Mouse (Mus musculus) midbrain, postnatal 0 days (tissue): ENCODE data around the gene Nob1. TPM values are rescaled to one million over a fixed set of nuclear protein-coding genes. Genes with fewer than 3 reads are reported as not detected.

Experiments
- ATAC-seq: fragments of 200-750 bp; cut with Nextera tagmentation; 2 replicates; pipeline ENCODE4 v1.8.0; 2017; ENCODE audit warnings: moderate number of reproducible peaks, mild to moderate bottlenecking, moderate TSS enrichment, moderate library complexity; ENCODE audit not compliant: low FRiP score
- DNase-seq: peaks from one replicate; pipeline ENCODE4 v3.0.0-alpha.2; 2015; ENCODE audit warnings: low spot score
- H3K27ac ChIP-seq: fragments of 300-500 bp; sonication (generic); 2 replicates; pipeline ENCODE4 v1.5.1; 2014; ENCODE audit warnings: low read depth, mild to moderate bottlenecking, low read length, mixed read lengths
- H3K27me3 ChIP-seq: fragments of 300-500 bp; sonication (generic); 2 replicates; pipeline ENCODE4 v1.6.1; 2014; ENCODE audit warnings: low read length, control low read depth, mixed read lengths; ENCODE audit not compliant: insufficient read depth
- H3K36me3 ChIP-seq: fragments of 300-500 bp; sonication (generic); 2 replicates; pipeline ENCODE4 v1.6.1; 2014; ENCODE audit warnings: low read length, control low read depth, mixed read lengths; ENCODE audit not compliant: insufficient read depth
- H3K4me1 ChIP-seq: fragments of 300-500 bp; sonication (generic); 2 replicates; pipeline ENCODE4 v1.6.1; 2014; ENCODE audit warnings: mild to moderate bottlenecking, control low read depth, antibody characterized with exemption, low read length, mixed read lengths; ENCODE audit not compliant: insufficient read depth
- H3K4me2 ChIP-seq: fragments of 300-500 bp; sonication (generic); 2 replicates; pipeline ENCODE4 v1.6.1; 2014; ENCODE audit warnings: low read depth, mild to moderate bottlenecking, low read length, mixed read lengths; ENCODE audit not compliant: poor library complexity, severe bottlenecking
- H3K4me3 ChIP-seq: fragments of 300-500 bp; sonication (generic); 2 replicates; pipeline ENCODE4 v1.5.1; 2014; ENCODE audit warnings: low read depth, mild to moderate bottlenecking, low read length, moderate library complexity
- H3K9ac ChIP-seq: fragments of 300-500 bp; sonication (generic); replicated peaks from 2 replicates; pipeline ENCODE4 v1.6.1; 2014; ENCODE audit warnings: mild to moderate bottlenecking, low read length, moderate library complexity, mixed read lengths; ENCODE audit not compliant: poor library complexity, severe bottlenecking
- H3K9me3 ChIP-seq: fragments of 300-500 bp; sonication (generic); 2 replicates; pipeline ENCODE4 v1.6.1; 2016; ENCODE audit warnings: low read length, control low read depth
- CTCF ChIP-seq: IDR thresholded peaks from 2 replicates; pipeline ENCODE4 v1.5.1; 2016; ENCODE audit warnings: antibody characterized with exemption, mild to moderate bottlenecking
- WGBS: fragments of 180-500 bp; shearing (Covaris S2); extraction: QIAGEN DNeasy Blood & Tissue Kit; methylation state at CpG from one replicate; pipeline ENCODE4 v1.1.7; 2014; 5-methylcytosine and 5-hydroxymethylcytosine counted together
- polyA plus RNA-seq: library from polyadenylated mRNA; unstranded; fragments of >200 nt; fragmentation: Nextera tagmentation; extraction: Ambion mirVana; gene quantifications from 2 replicates; pipeline ENCODE4 v1.2.1, GENCODE M21; 2015
- total RNA-seq: library from RNA; depleted of rRNA; stranded (reverse); fragments of >200 nt; gene quantifications from 2 replicates; pipeline ENCODE4 v1.2.3, GENCODE M21; 2014

Gene Nob1
- total and polyA plus RNA-seq, 2 experiments from 2014 or later = 19.5 to 52.7 TPM

DNA sequence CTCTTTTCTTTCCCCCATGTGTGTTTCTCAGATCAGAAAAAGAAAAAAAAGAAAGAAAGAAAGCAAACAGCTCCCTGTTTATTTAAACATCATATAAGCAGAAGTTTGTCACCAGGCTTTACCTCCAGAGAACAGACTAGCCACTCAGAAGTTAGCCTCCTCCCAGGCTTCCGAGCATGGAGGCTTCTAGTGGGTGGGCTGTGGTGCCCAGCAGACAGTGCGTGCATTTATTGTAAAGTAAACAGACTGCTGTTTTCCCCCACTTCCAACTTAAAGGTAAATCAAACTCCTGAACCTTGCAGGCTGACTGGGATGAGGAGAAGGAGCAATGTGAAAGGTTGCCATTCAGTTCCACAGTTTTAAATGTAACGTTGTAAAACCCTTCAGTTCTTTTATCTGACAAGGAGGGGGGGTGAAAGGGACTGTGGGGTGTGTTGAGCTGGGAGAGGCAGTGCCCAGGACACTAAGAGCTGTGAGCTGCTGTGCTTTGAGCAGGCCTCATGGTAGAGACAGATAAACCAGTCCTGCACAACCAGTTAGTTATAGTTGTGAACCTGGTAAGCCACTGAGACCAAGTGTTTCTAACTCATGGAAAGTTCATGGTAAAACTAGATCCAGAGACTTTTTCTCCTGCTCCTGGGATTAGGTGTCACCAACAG is 40.6 kb upstream of the Nob1 start:
- H3K4me1 ChIP-seq = no peaks in the 10 kb centered on the region
- TF ChIP-seq CTCF = no peak
- H3K9me3 ChIP-seq = no peaks in the 10 kb centered on the region
- DNase-seq = no peak
- no peak overlapping the region for H3K9ac ChIP-seq
- 70% methylated on average over 3 of the region's 3 CpGs for WGBS
- H3K4me2 ChIP-seq = no peak overlapping the region
- H3K4me3 ChIP-seq = no peak overlapping the region
- H3K27me3 ChIP-seq = no peaks in the 10 kb centered on the region
- no peak for ATAC-seq
- peaks cover 33% of the 10 kb centered on the region for H3K36me3 ChIP-seq
- no peak overlapping the region for H3K27ac ChIP-seq

DNA sequence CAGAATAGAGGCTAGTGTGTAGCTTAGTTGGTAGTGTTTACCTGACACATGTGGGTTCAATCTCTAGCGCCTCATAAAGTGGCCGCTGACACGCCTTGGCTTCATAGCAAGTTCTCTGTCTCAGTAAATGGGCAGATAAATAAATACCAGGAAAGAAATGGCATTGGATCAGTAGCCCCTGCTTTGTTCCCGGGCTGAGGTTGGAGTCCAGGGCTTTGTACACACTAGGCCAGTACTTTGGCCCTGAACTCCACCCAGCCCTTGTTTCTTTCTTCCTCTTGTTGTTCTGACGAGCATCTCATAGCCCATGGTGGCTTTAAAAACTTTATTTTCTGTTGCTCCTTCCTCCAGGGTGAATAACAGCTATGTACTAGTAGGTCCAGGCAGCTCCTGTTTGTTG is 37.6 kb upstream of the Nob1 start:
- H3K4me1 ChIP-seq = no peaks in the 10 kb centered on the region
- WGBS = 96% methylated on average over 5 of the region's 5 CpGs
- no peak overlapping the region for H3K9ac ChIP-seq
- H3K36me3 ChIP-seq = peaks cover 39% of the 10 kb centered on the region
- H3K4me3 ChIP-seq = no peak overlapping the region
- ATAC-seq = no peak
- H3K4me2 ChIP-seq = no peak overlapping the region
- H3K9me3 ChIP-seq = no peaks in the 10 kb centered on the region
- TF ChIP-seq CTCF = no peak
- no peak overlapping the region for H3K27ac ChIP-seq
- H3K27me3 ChIP-seq = no peaks in the 10 kb centered on the region
- no peak for DNase-seq

DNA sequence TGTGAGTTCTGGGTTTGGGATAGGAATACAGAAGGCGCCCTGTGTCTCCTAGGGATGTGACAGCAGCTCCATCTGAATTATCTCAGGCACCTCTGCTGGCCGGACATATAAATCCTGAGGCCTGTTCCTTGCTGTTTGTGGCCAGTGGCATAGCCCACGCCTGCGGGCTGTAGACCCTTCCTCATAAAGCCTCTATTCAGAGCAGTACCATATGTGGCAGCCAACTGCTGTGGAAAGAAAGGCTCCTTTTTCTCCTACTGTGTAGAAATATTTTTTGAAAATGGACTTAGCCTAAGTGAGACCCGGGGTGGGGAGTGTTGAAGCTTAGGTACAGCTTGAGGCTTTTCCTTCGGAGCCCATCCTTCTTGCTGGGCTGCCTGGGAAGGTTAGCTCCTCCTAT is 33.4 kb upstream of the Nob1 start:
- ATAC-seq (no peak), DNase-seq (no peak)
- no peak overlapping the region for H3K9ac ChIP-seq
- TF ChIP-seq CTCF = no peak
- H3K4me3 ChIP-seq = no peak overlapping the region
- WGBS = 91% methylated on average over 6 of the region's 6 CpGs
- H3K9me3 ChIP-seq = no peaks in the 10 kb centered on the region
- H3K27me3 ChIP-seq = no peaks in the 10 kb centered on the region
- H3K27ac ChIP-seq = no peak overlapping the region
- no peaks in the 10 kb centered on the region for H3K4me1 ChIP-seq
- peaks cover 35% of the 10 kb centered on the region for H3K36me3 ChIP-seq
- H3K4me2 ChIP-seq = no peak overlapping the region

DNA sequence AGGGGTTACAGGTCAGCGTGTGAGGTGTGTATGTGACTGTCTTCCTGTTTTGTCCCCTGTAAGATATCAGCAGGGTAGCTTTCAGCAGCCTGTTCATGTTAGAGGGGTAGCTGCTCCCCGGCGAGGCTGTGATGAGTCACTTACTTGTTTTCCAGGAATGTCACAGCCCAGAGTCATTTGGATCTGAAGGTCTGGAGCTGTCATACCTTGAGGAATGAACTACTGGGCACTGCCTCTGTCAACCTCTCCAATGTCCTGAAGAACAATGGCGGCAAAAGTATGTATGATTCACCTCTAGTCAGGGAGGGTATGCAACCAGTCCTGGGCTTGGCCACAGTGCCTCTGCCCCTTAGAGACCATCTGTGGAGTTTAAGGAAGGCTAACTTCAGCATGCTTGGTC is 32.9 kb upstream of the Nob1 start:
- H3K9me3 ChIP-seq = no peaks in the 10 kb centered on the region
- no peaks in the 10 kb centered on the region for H3K27me3 ChIP-seq
- no peaks in the 10 kb centered on the region for H3K4me1 ChIP-seq
- H3K4me3 ChIP-seq = no peak overlapping the region
- DNase-seq = no peak
- ATAC-seq = no peak
- no peak overlapping the region for H3K27ac ChIP-seq
- H3K9ac ChIP-seq = no peak overlapping the region
- peaks cover 36% of the 10 kb centered on the region for H3K36me3 ChIP-seq
- TF ChIP-seq CTCF = no peak
- no peak overlapping the region for H3K4me2 ChIP-seq
- WGBS = 85% methylated on average over 4 of the region's 4 CpGs

DNA sequence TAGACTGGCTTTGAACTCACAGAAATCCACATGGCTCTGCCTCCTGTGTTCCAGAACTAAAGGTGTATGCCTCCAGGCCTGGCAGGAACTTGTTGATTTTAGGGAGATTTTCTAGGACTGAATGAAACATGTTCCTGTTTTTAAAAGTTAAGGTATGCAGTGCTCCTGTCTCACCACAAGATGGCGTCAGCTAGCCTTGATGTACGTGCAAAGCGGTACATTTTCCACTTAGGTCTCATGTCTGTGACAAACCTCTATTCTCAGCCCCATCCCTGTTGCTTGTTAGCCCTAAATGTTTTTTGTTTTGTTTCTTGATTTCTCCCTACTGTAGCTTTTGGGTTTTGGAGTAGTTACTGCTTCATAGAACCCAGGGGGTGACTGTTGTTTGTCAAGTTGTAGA is 30.4 kb upstream of the Nob1 start:
- H3K27me3 ChIP-seq = no peaks in the 10 kb centered on the region
- H3K4me3 ChIP-seq = no peak overlapping the region
- no peak overlapping the region for H3K27ac ChIP-seq
- no peaks in the 10 kb centered on the region for H3K4me1 ChIP-seq
- ATAC-seq (no peak), DNase-seq (peak; percentile 74)
- TF ChIP-seq CTCF = peak; percentile 92
- H3K9me3 ChIP-seq = no peaks in the 10 kb centered on the region
- H3K9ac ChIP-seq = no peak overlapping the region
- 8% methylated on average over 3 of the region's 3 CpGs for WGBS
- peaks cover 19% of the 10 kb centered on the region for H3K36me3 ChIP-seq
- no peak overlapping the region for H3K4me2 ChIP-seq

DNA sequence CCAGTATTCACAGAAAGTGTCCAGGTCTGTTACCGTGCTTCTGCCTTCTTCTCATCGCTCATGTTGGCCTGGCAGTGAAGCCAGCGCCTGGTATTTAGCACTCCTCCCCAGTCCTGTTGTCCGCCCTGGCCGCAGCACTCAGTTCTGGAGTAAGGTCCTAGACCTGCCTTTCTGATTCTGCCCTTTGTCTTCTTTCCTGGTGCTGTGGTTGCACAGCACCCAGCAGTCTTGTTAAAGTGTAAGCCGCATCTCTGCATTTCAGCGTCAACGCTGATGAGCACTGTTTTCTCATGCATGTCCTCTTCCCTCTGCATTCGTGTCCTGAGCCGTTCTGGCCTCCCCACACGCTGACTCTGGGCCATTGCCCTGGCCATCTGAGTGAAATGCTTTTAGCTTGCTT is 28.5 kb upstream of the Nob1 start:
- Histone ChIP-seq H3K4me1 (no peaks in the 10 kb centered on the region), H3K36me3 (peaks cover 16% of the 10 kb centered on the region), H3K4me2 (no peak overlapping the region), H3K9me3 (no peaks in the 10 kb centered on the region), H3K27me3 (no peaks in the 10 kb centered on the region), H3K27ac (no peak overlapping the region), H3K9ac (no peak overlapping the region), H3K4me3 (no peak overlapping the region)
- 96% methylated on average over 11 of the region's 11 CpGs for WGBS
- DNase-seq (no peak), ATAC-seq (no peak)
- TF ChIP-seq CTCF = no peak
